Mouse (Mus musculus) E14TG2a.4 (cell line): ENCODE data around the gene Mvp.

Experiments
- H3K27me3 ChIP-seq: 2 replicates; pipeline ENCODE4 v1.6.1; 2014; ENCODE audit warnings: low read length, control low read depth; ENCODE audit not compliant: insufficient read depth
- H3K36me3 ChIP-seq: 2 replicates; pipeline ENCODE4 v1.6.1; 2014; ENCODE audit warnings: low read length, control low read depth; ENCODE audit not compliant: insufficient read depth
- H3K4me1 ChIP-seq: replicated peaks from 2 replicates; pipeline ENCODE4 v1.6.1; 2014; ENCODE audit warnings: low read depth, low read length, control low read depth
- H3K4me3 ChIP-seq: replicated peaks from 2 replicates; pipeline ENCODE4 v1.5.1; 2014; ENCODE audit warnings: mild to moderate bottlenecking, low read length
- H3K9me3 ChIP-seq: 2 replicates; pipeline ENCODE4 v1.6.1; 2014; ENCODE audit warnings: low read length, control low read depth
- CTCF ChIP-seq: conservative IDR thresholded peaks from 2 replicates; pipeline ENCODE4 v1.5.1; 2014; ENCODE audit warnings: low read length
- NANOG ChIP-seq: IDR thresholded peaks from 2 replicates; pipeline ENCODE4 v1.6.1; 2014; ENCODE audit warnings: borderline replicate concordance, low read length, mixed read lengths
- POU5F1 ChIP-seq: IDR thresholded peaks from 2 replicates; pipeline ENCODE4 v1.6.1; 2014; ENCODE audit warnings: low read length, borderline replicate concordance

Gene Mvp

DNA sequence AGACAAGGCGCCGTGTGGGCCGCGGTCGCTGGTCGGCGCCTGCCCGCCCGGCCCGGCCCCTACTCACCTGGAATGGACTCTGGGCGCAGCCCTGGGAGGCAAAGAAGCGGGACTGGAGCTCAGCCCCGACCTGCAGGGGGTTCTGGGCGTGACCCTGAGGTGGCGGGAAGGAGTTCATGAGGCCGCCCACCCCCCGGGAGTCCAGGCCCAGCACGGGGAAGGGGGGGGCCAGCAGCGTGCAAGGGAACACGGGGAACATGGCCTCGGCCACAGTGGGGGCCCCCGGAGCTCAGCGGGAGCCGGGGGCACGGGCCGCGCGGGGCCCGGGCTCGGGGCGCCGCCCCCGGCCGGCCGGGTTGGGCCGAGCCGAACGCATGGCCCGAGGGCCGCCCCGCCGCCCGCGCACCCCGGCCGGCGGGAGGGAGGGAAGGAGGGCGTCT is 11.8 kb upstream of the Mvp start:
- Histone ChIP-seq H3K36me3 (peaks cover 74% of the 10 kb centered on the region), H3K4me3 (peak overlapping the region; percentile 94), H3K9me3 (no peaks in the 10 kb centered on the region), H3K4me1 (peaks cover 74% of the 10 kb centered on the region), H3K27me3 (no peaks in the 10 kb centered on the region)
- TF ChIP-seq NANOG (no peak), CTCF (no peak), POU5F1 (no peak)

DNA sequence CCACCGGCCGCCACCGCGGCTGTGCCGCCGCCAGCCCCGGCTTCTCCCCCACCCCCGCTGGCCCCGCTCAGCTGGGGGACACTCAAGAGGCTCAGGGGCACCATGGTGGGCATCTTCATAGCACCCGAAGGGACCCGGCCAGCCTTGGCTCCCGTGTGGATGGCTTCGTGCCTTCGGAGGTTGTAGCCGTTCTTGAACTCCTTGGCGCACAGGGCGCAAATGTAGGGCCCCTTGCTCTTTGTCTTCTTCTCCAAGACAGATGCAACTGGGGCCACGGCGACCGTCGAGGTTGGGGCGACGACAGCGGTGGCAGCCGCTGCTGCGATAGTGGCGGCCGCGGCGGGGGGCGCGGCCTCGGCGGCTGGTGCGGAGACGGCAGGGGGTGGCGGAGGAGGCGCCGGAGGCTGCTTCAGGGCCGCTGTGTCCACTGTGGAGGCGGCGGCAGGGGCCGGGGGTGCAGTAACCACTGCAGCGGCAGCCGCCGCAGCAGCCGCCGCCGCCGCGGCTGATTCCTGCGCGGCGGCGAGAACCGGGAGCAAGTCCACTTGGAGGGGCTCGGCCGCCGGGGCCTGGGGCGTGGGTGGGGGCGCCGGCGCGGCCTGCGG is 11.2 kb upstream of the Mvp start:
- peak overlapping the region; percentile 94 for H3K4me3 ChIP-seq
- peaks cover 69% of the 10 kb centered on the region for H3K36me3 ChIP-seq
- no peaks in the 10 kb centered on the region for H3K27me3 ChIP-seq
- no peaks in the 10 kb centered on the region for H3K9me3 ChIP-seq
- H3K4me1 ChIP-seq = peaks cover 73% of the 10 kb centered on the region
- TF ChIP-seq NANOG (no peak), CTCF (no peak), POU5F1 (no peak)

DNA sequence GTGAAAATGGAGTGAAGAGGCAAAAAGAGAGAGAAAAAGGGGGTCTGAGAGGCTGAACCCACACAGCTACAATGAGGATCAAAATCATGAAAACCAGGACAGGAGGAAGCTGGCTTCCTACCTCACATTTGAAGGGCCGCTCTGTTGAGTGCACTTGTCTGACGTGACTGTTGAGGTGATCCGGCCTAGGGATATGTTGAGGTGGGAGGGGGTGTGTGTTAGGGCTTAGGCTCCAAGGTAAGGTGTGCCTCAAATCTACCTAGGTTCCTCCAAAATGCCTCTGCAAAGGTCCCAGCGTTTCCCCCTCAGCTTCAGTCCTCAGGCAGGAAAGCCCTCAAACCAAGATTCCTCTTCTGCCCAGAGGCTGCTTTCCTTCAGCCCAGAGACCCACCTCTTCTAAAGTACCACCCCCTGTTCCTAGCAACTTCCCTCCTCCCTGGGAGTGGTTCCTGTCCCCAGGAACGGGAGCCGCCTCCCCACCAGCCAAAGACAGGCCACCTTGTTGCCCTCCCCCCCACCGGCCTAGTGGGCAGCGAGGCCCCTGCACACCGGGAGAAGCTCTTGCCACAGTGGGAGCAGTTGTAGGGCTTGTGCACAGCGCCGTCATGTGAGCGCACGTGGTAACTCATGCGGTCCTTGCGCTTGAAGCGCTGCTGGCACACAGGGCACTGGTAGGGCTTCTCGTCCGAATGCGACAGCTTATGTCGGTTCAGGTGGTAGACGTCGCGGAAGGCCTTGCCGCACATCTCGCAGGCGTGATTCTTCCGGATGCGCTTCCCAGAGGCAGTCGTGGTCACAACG is 10.5 kb upstream of the Mvp start:
- peaks cover 73% of the 10 kb centered on the region for H3K4me1 ChIP-seq
- TF ChIP-seq NANOG = no peak
- TF ChIP-seq CTCF = no peak; the same call in 1 of the 2 replicates
- no peak for TF ChIP-seq POU5F1
- H3K9me3 ChIP-seq = no peaks in the 10 kb centered on the region
- H3K27me3 ChIP-seq = no peaks in the 10 kb centered on the region
- H3K36me3 ChIP-seq = peaks cover 62% of the 10 kb centered on the region
- peak overlapping the region; percentile 94 for H3K4me3 ChIP-seq

DNA sequence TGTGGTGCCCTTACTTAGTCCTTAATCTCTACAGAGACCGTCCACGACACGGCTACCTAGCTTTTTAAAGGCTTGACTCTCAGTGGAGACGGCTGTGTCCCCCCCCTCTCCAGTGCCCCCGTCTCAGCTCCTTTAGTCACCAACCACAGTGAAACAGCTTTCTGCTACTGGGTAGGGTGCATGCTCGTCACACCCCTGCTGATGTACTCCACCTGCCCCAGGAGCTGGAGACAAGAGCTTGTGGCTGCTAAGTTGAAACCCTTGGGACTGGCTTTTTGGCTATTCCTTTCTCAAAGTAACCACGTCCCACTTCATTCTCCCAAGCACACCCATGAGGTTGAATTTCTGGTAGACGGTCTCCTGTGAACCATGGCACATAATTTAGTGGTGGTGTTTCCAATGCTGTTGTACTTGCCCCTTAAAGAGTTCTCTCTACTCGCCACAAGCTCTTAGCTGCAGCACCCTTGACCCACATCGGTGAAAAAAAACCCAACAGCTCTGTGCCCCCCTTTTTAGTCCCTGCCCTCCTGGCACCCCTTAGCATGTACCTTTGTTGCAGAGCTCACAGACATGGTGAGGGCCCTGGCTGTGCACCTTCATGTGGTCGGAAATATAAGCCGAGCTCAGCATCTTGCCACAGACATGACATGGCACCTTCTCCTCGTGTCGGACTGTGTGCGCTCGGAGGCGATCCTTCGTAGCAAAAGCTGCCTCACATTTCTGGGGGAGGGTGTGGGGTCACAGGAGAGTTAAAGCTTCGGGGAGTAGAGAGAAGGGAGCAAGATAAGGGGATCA is 9.7 kb upstream of the Mvp start:
- TF ChIP-seq POU5F1 (no peak), NANOG (no peak), CTCF (no peak)
- Histone ChIP-seq H3K27me3 (no peaks in the 10 kb centered on the region), H3K4me3 (peak overlapping the region; percentile 94), H3K36me3 (peaks cover 60% of the 10 kb centered on the region), H3K4me1 (peaks cover 73% of the 10 kb centered on the region), H3K9me3 (no peaks in the 10 kb centered on the region)

DNA sequence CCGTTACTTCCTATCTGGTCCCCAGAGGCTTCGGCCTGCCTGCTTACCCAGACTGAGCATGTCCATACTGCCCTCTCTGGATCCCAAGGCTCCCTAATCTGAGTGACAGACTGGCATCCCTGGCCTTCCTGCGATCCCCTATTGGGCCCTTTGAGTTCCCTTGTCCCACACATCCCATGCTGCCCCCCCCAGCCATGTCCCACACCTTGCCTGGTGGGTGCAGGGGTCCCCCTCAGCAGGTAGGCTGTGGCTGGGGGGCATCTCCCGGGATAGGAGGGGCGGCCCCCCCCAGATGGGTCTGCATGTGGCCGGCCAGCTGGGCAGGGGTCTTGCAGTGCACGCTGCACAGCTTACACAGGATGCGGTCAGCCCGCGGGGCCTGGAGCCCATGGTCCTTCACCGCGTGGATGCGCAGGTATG is 8.9 kb upstream of the Mvp start:
- Histone ChIP-seq H3K27me3 (no peaks in the 10 kb centered on the region), H3K9me3 (no peaks in the 10 kb centered on the region), H3K4me1 (peaks cover 73% of the 10 kb centered on the region), H3K36me3 (peaks cover 57% of the 10 kb centered on the region), H3K4me3 (peak overlapping the region; percentile 94)
- TF ChIP-seq POU5F1 (no peak), NANOG (no peak), CTCF (no peak)

DNA sequence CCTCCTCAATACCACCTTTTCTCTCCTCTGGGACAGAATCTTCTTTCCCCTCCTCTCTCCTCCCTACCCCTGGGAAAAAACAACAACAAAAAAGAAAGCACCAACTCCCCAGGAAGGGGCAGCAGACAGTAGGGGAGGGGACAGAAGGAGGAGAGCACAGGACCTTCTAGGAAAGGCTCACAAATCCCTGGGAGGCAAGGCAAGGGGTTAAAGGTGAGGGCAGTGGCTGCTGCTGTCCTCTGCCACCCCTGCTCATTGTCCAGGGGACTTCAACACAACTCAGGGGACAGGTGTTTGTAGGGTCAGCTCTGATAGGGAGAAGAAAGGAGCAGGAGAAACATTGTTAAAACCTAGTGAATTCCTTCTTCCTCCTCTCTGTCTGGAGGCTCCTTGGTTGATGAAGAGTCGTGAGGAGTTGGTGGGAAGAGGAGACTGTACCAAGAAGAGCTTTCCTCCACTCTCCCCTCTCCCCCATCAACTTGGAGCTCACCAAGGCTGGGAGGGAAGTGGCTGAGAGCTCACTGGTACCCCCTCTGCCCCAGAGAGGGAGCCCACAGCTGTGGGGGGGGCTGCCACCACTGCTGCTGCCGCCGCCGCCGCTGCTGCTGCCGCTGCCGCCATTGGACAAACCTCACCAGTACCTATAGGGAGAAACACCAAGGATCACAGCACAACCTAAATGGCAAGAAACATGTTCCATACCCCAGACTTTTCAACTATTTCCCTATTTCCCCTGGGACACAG is 8.3 kb upstream of the Mvp start:
- TF ChIP-seq NANOG = no peak
- TF ChIP-seq POU5F1 = no peak
- no peak for TF ChIP-seq CTCF
- Histone ChIP-seq H3K9me3 (no peaks in the 10 kb centered on the region), H3K36me3 (peaks cover 51% of the 10 kb centered on the region), H3K4me1 (peaks cover 73% of the 10 kb centered on the region), H3K27me3 (no peaks in the 10 kb centered on the region), H3K4me3 (peak overlapping the region; percentile 94)

DNA sequence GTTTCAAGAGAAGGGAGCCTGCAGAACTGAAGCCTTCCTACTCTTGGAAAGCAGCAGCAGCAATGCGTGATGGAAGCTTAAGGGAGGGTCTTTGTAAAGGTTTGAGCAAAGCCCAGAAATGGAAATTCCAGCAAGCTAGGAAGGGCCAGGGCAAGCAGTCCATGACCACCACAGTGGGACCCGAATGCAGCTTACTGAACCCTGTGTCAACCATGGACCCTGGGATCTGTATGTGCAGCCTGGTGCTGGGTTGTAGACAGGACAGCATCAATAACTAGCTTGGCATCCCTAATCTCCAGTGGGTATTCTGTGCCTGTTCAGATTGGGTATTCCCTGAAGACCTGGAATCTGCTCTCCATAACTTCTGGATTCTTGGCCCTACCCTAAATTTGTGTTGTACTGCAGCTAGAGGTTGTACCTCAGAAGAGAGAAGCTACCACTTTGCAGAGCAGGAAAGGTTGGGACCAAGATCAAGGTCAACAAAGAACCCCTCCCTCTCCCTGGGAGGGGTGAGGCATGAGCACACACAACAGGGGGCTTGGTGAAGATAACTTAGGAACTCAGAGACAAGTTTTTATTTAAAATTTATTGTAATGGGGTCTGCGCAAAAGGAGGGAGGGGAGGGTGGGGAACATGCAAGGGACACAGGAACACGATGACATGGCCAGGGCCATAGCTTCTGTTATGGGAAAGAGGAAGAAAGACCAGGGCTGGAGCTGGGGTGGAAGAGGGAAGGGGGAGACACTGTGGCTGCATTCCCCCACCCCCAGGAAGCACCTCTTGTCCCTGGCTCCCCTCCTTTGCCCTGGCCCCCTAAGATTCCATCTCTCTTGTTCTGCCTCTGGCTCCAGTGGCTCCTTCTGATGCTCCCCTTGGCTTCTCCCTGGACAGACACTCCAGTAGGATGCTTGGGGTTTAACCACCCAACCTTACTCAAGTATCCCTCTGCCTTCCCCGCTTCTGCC is 7.4 kb upstream of the Mvp start:
- peaks cover 74% of the 10 kb centered on the region for H3K4me1 ChIP-seq
- peak overlapping the region; percentile 94 for H3K4me3 ChIP-seq
- H3K27me3 ChIP-seq = no peaks in the 10 kb centered on the region
- no peaks in the 10 kb centered on the region for H3K9me3 ChIP-seq
- H3K36me3 ChIP-seq = peaks cover 50% of the 10 kb centered on the region
- TF ChIP-seq NANOG = no peak
- TF ChIP-seq POU5F1 = no peak
- no peak for TF ChIP-seq CTCF
